Mouse (Mus musculus) kidney, adult 2 months (tissue): ENCODE data around the gene Gimap3. TPM values are rescaled to one million over a fixed set of nuclear protein-coding genes. Genes with fewer than 3 reads are reported as not detected.

Source experiments
- DNase-seq: peaks from one replicate; pipeline ENCODE4 v3.0.0; 2021
- H3K27ac ChIP-seq: fragments of 200-500 bp; 2 replicates; pipeline ENCODE4 v1.5.1; 2012; ENCODE audit warnings: low read depth, low read length, control low read depth, inconsistent platforms; ENCODE audit not compliant: insufficient read depth
- H3K27me3 ChIP-seq: fragments of 200-500 bp; replicated peaks from 2 replicates; pipeline ENCODE4 v1.6.1; 2012; ENCODE audit warnings: mild to moderate bottlenecking, moderate library complexity, low read length, inconsistent platforms; ENCODE audit not compliant: control insufficient read depth, insufficient read depth
- H3K36me3 ChIP-seq: fragments of 200-500 bp; 2 replicates; pipeline ENCODE4 v1.6.1; 2012; ENCODE audit warnings: mild to moderate bottlenecking, moderate library complexity, low read length, inconsistent platforms; ENCODE audit not compliant: control insufficient read depth, insufficient read depth
- H3K4me1 ChIP-seq: fragments of 200-500 bp; 2 replicates; pipeline ENCODE4 v1.6.1; 2011; ENCODE audit warnings: low read length; ENCODE audit not compliant: control insufficient read depth, insufficient read depth
- H3K4me3 ChIP-seq: fragments of 200-500 bp; 2 replicates; pipeline ENCODE4 v1.5.1; 2011; ENCODE audit warnings: mild to moderate bottlenecking, low read depth, low read length, control low read depth; ENCODE audit not compliant: insufficient read depth
- CTCF ChIP-seq: fragments of 200-500 bp; conservative IDR thresholded peaks from 2 replicates; pipeline ENCODE4 v1.5.1; 2011; ENCODE audit warnings: low read depth, mild to moderate bottlenecking, control low read depth, low read length, moderate library complexity, mixed read lengths; ENCODE audit not compliant: insufficient read depth, insufficient read length
- POLR2A ChIP-seq: fragments of 200-500 bp; IDR thresholded peaks from one replicate; pipeline ENCODE4 v1.6.1; 2011; ENCODE audit warnings: low read depth, low read length, control low read depth
- WGBS: fragments of 180-500 bp; shearing (Covaris S2); methylation state at CpG from one replicate; pipeline ENCODE4 v1.1.7; 2018; 5-methylcytosine and 5-hydroxymethylcytosine counted together
- polyA plus RNA-seq: library from polyadenylated mRNA; depleted of rRNA; stranded (reverse); fragments of >200 nt; gene quantifications from 2 replicates; pipeline ENCODE4 v1.2.3, GENCODE M21; 2012

Gene Gimap3
- polyA plus RNA-seq, 1 experiment = 10.6 TPM

GRCm38 (mm10) chr6:48737688-48738087 is 33.0 kb downstream of the Gimap3 start:
- peak; percentile 20 for DNase-seq
- Histone ChIP-seq H3K36me3 (no peaks in the 10 kb centered on the region), H3K4me3 (no peak overlapping the region), H3K27ac (no peak overlapping the region), H3K27me3 (no peaks in the 10 kb centered on the region), H3K4me1 (peaks cover 9% of the 10 kb centered on the region; the same call in 1 of the 2 replicates)
- WGBS = 80% methylated on average over 5 of the region's 5 CpGs
- TF ChIP-seq POLR2A (no peak), CTCF (no peak)

GRCm38 (mm10) chr6:48737053-48737452 is 33.6 kb downstream of the Gimap3 start:
- Histone ChIP-seq H3K36me3 (no peaks in the 10 kb centered on the region), H3K27ac (no peak overlapping the region), H3K4me3 (no peak overlapping the region), H3K4me1 (peaks cover 7% of the 10 kb centered on the region; the same call in 1 of the 2 replicates), H3K27me3 (no peaks in the 10 kb centered on the region)
- WGBS = 77% methylated on average over 2 of the region's 2 CpGs
- TF ChIP-seq POLR2A = no peak
- no peak for TF ChIP-seq CTCF
- no peak for DNase-seq

- WGBS = 93% methylated on average over 1 of the region's 1 CpGs
- Histone ChIP-seq H3K4me3 (no peak overlapping the region), H3K36me3 (no peaks in the 10 kb centered on the region), H3K27me3 (no peaks in the 10 kb centered on the region), H3K4me1 (no peaks in the 10 kb centered on the region), H3K27ac (no peak overlapping the region)
- no peak for TF ChIP-seq POLR2A
- DNase-seq = no peak
Measured at GRCm38 (mm10) chr6:48733660-48734059, 37.0 kb downstream of the Gimap3 start.

GRCm38 (mm10) chr6:48732864-48733304 is 37.8 kb downstream of the Gimap3 start:
- H3K4me3 ChIP-seq = no peak overlapping the region
- no peaks in the 10 kb centered on the region for H3K27me3 ChIP-seq
- H3K4me1 ChIP-seq = no peaks in the 10 kb centered on the region
- DNase-seq = no peak
- WGBS = 45% methylated on average over 8 of the region's 8 CpGs
- H3K27ac ChIP-seq = no peak overlapping the region
- TF ChIP-seq POLR2A (no peak), CTCF (no peak)
- H3K36me3 ChIP-seq = no peaks in the 10 kb centered on the region

- Histone ChIP-seq H3K4me1 (peaks cover 5% of the 10 kb centered on the region; the same call in 1 of the 2 replicates), H3K36me3 (no peaks in the 10 kb centered on the region), H3K27me3 (no peaks in the 10 kb centered on the region), H3K4me3 (no peak overlapping the region), H3K27ac (no peak overlapping the region)
- TF ChIP-seq POLR2A = no peak
- no peak for TF ChIP-seq CTCF
- no peak for DNase-seq
- 96% methylated on average over 5 of the region's 5 CpGs for WGBS
Measured at GRCm38 (mm10) chr6:48727761-48728160, 42.9 kb downstream of the Gimap3 start.

- Histone ChIP-seq H3K4me3 (no peak overlapping the region), H3K27ac (peak overlapping the region; percentile 89), H3K4me1 (peaks cover 5% of the 10 kb centered on the region; the same call in 1 of the 2 replicates), H3K27me3 (no peaks in the 10 kb centered on the region), H3K36me3 (no peaks in the 10 kb centered on the region)
- TF ChIP-seq CTCF (no peak), POLR2A (no peak)
- peak; percentile 96 for DNase-seq
- 0% methylated on average over 1 of the region's 1 CpGs for whole genome bisulfite sequencing
Measured at GRCm38 (mm10) chr6:48725476-48725875, 45.2 kb downstream of the Gimap3 start.

GRCm38 (mm10) chr6:48723468-48723867 is 47.2 kb downstream of the Gimap3 start:
- Histone ChIP-seq H3K27me3 (no peaks in the 10 kb centered on the region), H3K4me1 (peaks cover 5% of the 10 kb centered on the region; the same call in 1 of the 2 replicates), H3K36me3 (no peaks in the 10 kb centered on the region), H3K4me3 (no peak overlapping the region), H3K27ac (no peak overlapping the region)
- 81% methylated on average over 8 of the region's 8 CpGs for WGBS
- TF ChIP-seq POLR2A (no peak), CTCF (no peak)
- no peak for DNase-seq
